Mouse (Mus musculus): Measurements from ENCODE around the gene Mettl17. TPM values are rescaled to one million over a fixed set of nuclear protein-coding genes. Genes with fewer than 3 reads are reported as not detected.

Gene Mettl17
- polyA plus RNA-seq, 1 experiment from 2014 or later: 49.8 TPM

Small RNA genes within 50 kb of the gene (microRNA-seq; reads per million reads assigned to microRNA genes)
- not detected for gene Gm27375

Other genes starting within 250 kb of the Mettl17 start
- not detected in 2 replicates for gene Gm4181, start 249.2 kb upstream of the Mettl17 start, polyA plus RNA-seq (2014; fragmentation: Nextera tagmentation; extraction: Ambion mirVana)
- not detected in 2 replicates for gene Gm17079, start 189.4 kb upstream of the Mettl17 start, polyA plus RNA-seq (2014; fragmentation: Nextera tagmentation; extraction: Ambion mirVana)
- not detected in 2 replicates for gene Gm5800, start 167.7 kb upstream of the Mettl17 start, polyA plus RNA-seq (2014; fragmentation: Nextera tagmentation; extraction: Ambion mirVana)
- gene Ang4, start 111.3 kb upstream of the Mettl17 start, polyA plus RNA-seq (2014; fragmentation: Nextera tagmentation; extraction: Ambion mirVana): not detected in 2 replicates
- gene AY358078, start 84.8 kb upstream of the Mettl17 start, polyA plus RNA-seq (2014; fragmentation: Nextera tagmentation; extraction: Ambion mirVana): not detected in 2 replicates
- gene Ear6, start 31.1 kb upstream of the Mettl17 start, polyA plus RNA-seq (2014; fragmentation: Nextera tagmentation; extraction: Ambion mirVana): not detected in 2 replicates
- 0.20 and 0.23 TPM in 2 replicates for gene Slc39a2, start 8.0 kb downstream of the Mettl17 start, polyA plus RNA-seq (2014; fragmentation: Nextera tagmentation; extraction: Ambion mirVana)
- 235 and 269 TPM in 2 replicates for gene Ndrg2, start 29.3 kb downstream of the Mettl17 start, polyA plus RNA-seq (2014; fragmentation: Nextera tagmentation; extraction: Ambion mirVana)
- not detected in 2 replicates for gene Tppp2, start 33.6 kb downstream of the Mettl17 start, polyA plus RNA-seq (2014; fragmentation: Nextera tagmentation; extraction: Ambion mirVana)
- gene Rnase13, start 37.9 kb downstream of the Mettl17 start, polyA plus RNA-seq (2014; fragmentation: Nextera tagmentation; extraction: Ambion mirVana): not detected in 2 replicates
- gene Arhgef40, start 99.9 kb downstream of the Mettl17 start, polyA plus RNA-seq (2014; fragmentation: Nextera tagmentation; extraction: Ambion mirVana): 50.6 and 59.6 TPM in 2 replicates
- gene Tmem253, start 130.8 kb downstream of the Mettl17 start, polyA plus RNA-seq (2014; fragmentation: Nextera tagmentation; extraction: Ambion mirVana): 1.2 and 1.5 TPM in 2 replicates
- gene Zfp219, start 135.9 kb downstream of the Mettl17 start, polyA plus RNA-seq (2014; fragmentation: Nextera tagmentation; extraction: Ambion mirVana): 19.2 and 19.9 TPM in 2 replicates
- gene Olfr221, start 157.6 kb downstream of the Mettl17 start, polyA plus RNA-seq (2014; fragmentation: Nextera tagmentation; extraction: Ambion mirVana): 0.19 TPM in 1 of 2 replicates, not detected in the other
- 331 and 352 TPM in 2 replicates for gene Hnrnpc, start 219.2 kb downstream of the Mettl17 start, polyA plus RNA-seq (2014; fragmentation: Nextera tagmentation; extraction: Ambion mirVana)
- 32.0 and 32.6 TPM in 2 replicates for gene Rpgrip1, start 225.9 kb downstream of the Mettl17 start, polyA plus RNA-seq (2014; fragmentation: Nextera tagmentation; extraction: Ambion mirVana)